Mouse (Mus musculus): Measurements from ENCODE around the gene Srcin1. TPM values are rescaled to one million over a fixed set of nuclear protein-coding genes. Genes with fewer than 3 reads are reported as not detected.

Gene Srcin1
- total RNA-seq, 2 experiments from 2014 or later = 0.59 to 0.72 TPM

GRCm38 (mm10) chr11:97584476-97584875, 8.5 kb upstream of the Srcin1 start:
- intact Hi-C loops (cut with DNase I) = no loop called here
- no peak for DNase-seq

GRCm38 (mm10) chr11:97579088-97579857, 3.3 kb upstream of the Srcin1 start:
- DNase-seq = no peak
- intact Hi-C loops (cut with DNase I) = loop anchor here (5.0 kb wide), 2 partner anchors 43 to 87 kb away; no protein-coding TSS in a partner anchor

GRCm38 (mm10) chr11:97578286-97578685, 2.3 kb upstream of the Srcin1 start:
- no peak for DNase-seq
- intact Hi-C loops (cut with DNase I) = loop anchor here (5.0 kb wide), 2 partner anchors 44 to 86 kb away; no protein-coding TSS in a partner anchor

GRCm38 (mm10) chr11:97575638-97576037, 348 bp downstream of the Srcin1 start:
- intact Hi-C loops (cut with DNase I) = loop anchor here (5.0 kb wide), 2 partner anchors 47 to 83 kb away; no protein-coding TSS in a partner anchor
- DNase-seq = peak; percentile 51 to 55

- intact Hi-C loops (cut with DNase I) = loop anchor here (5.0 kb wide), 2 partner anchors 47 to 83 kb away; no protein-coding TSS in a partner anchor
- no peak for DNase-seq
Observed at GRCm38 (mm10) chr11:97575075-97575474, 911 bp downstream of the Srcin1 start.

GRCm38 (mm10) chr11:97574551-97575051, 1.4 kb downstream of the Srcin1 start:
- DNase-seq = no peak
- intact Hi-C loops (cut with DNase I) = loop anchor here (5.0 kb wide), 2 partner anchors 48 to 82 kb away; no protein-coding TSS in a partner anchor

GRCm38 (mm10) chr11:97573891-97574550, 2.0 kb downstream of the Srcin1 start:
- DNase-seq = no peak
- intact Hi-C loops (cut with DNase I) = no loop called here

GRCm38 (mm10) chr11:97572895-97573480, 3.0 kb downstream of the Srcin1 start:
- intact Hi-C loops (cut with DNase I) = no loop called here
- no peak for DNase-seq

GRCm38 (mm10) chr11:97572089-97572345, 4.0 kb downstream of the Srcin1 start:
- no peak for DNase-seq
- intact Hi-C loops (cut with DNase I) = no loop called here

- intact Hi-C loops (cut with DNase I) = no loop called here
- no peak for DNase-seq
Observed at GRCm38 (mm10) chr11:97571266-97572088, 4.5 kb downstream of the Srcin1 start.

- intact Hi-C loops (cut with DNase I) = no loop called here
- no peak for DNase-seq
Observed at GRCm38 (mm10) chr11:97570493-97571137, 5.4 kb downstream of the Srcin1 start.

GRCm38 (mm10) chr11:97569806-97570205, 6.2 kb downstream of the Srcin1 start:
- intact Hi-C loops (cut with DNase I) = no loop called here
- DNase-seq = no peak

GRCm38 (mm10) chr11:97569301-97569724, 6.7 kb downstream of the Srcin1 start:
- DNase-seq = no peak
- intact Hi-C loops (cut with DNase I) = no loop called here

- peak; percentile 51 to 72 for DNase-seq
- intact Hi-C loops (cut with DNase I) = no loop called here
Observed at GRCm38 (mm10) chr11:97568729-97569128, 7.3 kb downstream of the Srcin1 start.

- DNase-seq = no peak
Observed at GRCm38 (mm10) chr11:97567480-97567879, 8.5 kb downstream of the Srcin1 start.

GRCm38 (mm10) chr11:97566551-97566950, 9.4 kb downstream of the Srcin1 start:
- DNase-seq = no peak
- intact Hi-C loops (cut with DNase I) = no loop called here

More at GRCm38 (mm10) chr11:97567480-97567879, 8.5 kb downstream of the Srcin1 start:
- intact Hi-C loops (cut with DNase I) = no loop called here

- intact Hi-C loops (cut with DNase I) = no loop called here
- no peak for DNase-seq
Observed at GRCm38 (mm10) chr11:97563730-97564129, 12.3 kb downstream of the Srcin1 start.

- no peak for DNase-seq
- intact Hi-C loops (cut with DNase I) = no loop called here
Observed at GRCm38 (mm10) chr11:97562536-97562935, 13.4 kb downstream of the Srcin1 start.

GRCm38 (mm10) chr11:97560210-97560963, 15.6 kb downstream of the Srcin1 start:
- intact Hi-C loops (cut with DNase I) = no loop called here
- no peak for DNase-seq

All from gastrocnemius, postnatal 36 days (tissue).